Mouse (Mus musculus) right cerebral cortex, adult 2 months (tissue): ENCODE data around the gene Vmn1r160.
"Not testable (repeated sequence)": the region's sequence is repeated elsewhere in the genome, so short reads cannot be mapped to it uniquely, and the experiment has no call there.

ENCODE experiments used
- DNase-seq, 2 experiments: peaks; one replicate each; pipeline ENCODE4 v3.0.0; 2021 to 2022; ENCODE audit warnings: low spot score in 2 of 2

Gene Vmn1r160

GRCm38 (mm10) chr7:22870924-22871323 is at the start of gene Vmn1r160:
Vmn1r160 (plus strand) TSS chr7:22871224.
- DNase-seq, result not testable (repeated sequence)

- DNase-seq, result not testable (repeated sequence)
These were observed 27.5 kb upstream of the Vmn1r160 start, which contains the start of gene Vmn1r159 for GRCm38 (mm10) chr7:22843505-22843904. Vmn1r159 (minus strand) TSS chr7:22843605.
